Mouse (Mus musculus): Measurements from ENCODE around the gene Cenpm. TPM values are rescaled to one million over a fixed set of nuclear protein-coding genes. Genes with fewer than 3 reads are reported as not detected.
A peak's percentile ranks its signal among the peaks of the same experiment; 100 is the strongest.

The Cenpm gene
- polyA plus RNA-seq, 1 experiment from 2014 or later = 51.7 TPM

- Histone ChIP-seq H3K36me3 (ENCODE audit: control insufficient read depth, insufficient read depth, low read length) (peaks cover 4% of the 10 kb centered on the region; the same call in 1 of the 2 replicates), H3K4me3 (ENCODE audit: low read depth, low read length) (no peak overlapping the region), H3K27me3 (replicated peaks; ENCODE audit: control insufficient read depth, insufficient read depth, low read length) (no peaks in the 10 kb centered on the region), H3K9me3 (ENCODE audit: control insufficient read depth, low read length) (no peaks in the 10 kb centered on the region), H3K4me2 (ENCODE audit: low read depth, low read length) (no peak overlapping the region), H3K27ac (replicated peaks; ENCODE audit: low read depth, low read length) (no peak overlapping the region), H3K4me1 (ENCODE audit: control insufficient read depth, insufficient read depth, low read length) (no peaks in the 10 kb centered on the region), H3K9ac (ENCODE audit: low read depth, low read length) (no peak overlapping the region)
- no peak for DNase-seq (ENCODE audit: low spot score)
- WGBS = 64% methylated on average over 10 of the region's 10 CpGs
- no peak for ATAC-seq (ENCODE audit: low read depth)
Measured at GRCm38 (mm10) chr15:82235661-82236060, 8.9 kb downstream of the Cenpm start.

GRCm38 (mm10) chr15:82232651-82233050, 11.9 kb downstream of the Cenpm start:
- no peak overlapping the region for H3K9ac ChIP-seq (ENCODE audit: low read depth, low read length)
- no peaks in the 10 kb centered on the region for H3K36me3 ChIP-seq (ENCODE audit: control insufficient read depth, insufficient read depth, low read length)
- no peak overlapping the region for H3K4me2 ChIP-seq (ENCODE audit: low read depth, low read length)
- WGBS = 71% methylated on average over 4 of the region's 4 CpGs
- H3K27ac ChIP-seq (replicated peaks; ENCODE audit: low read depth, low read length) = no peak overlapping the region
- H3K4me3 ChIP-seq (ENCODE audit: low read depth, low read length) = no peak overlapping the region
- no peak for ATAC-seq (ENCODE audit: low read depth)
- H3K27me3 ChIP-seq (replicated peaks; ENCODE audit: control insufficient read depth, insufficient read depth, low read length) = no peaks in the 10 kb centered on the region
- H3K9me3 ChIP-seq (ENCODE audit: control insufficient read depth, low read length) = no peaks in the 10 kb centered on the region
- no peak for DNase-seq (ENCODE audit: low spot score)
- H3K4me1 ChIP-seq (ENCODE audit: control insufficient read depth, insufficient read depth, low read length) = no peaks in the 10 kb centered on the region

GRCm38 (mm10) chr15:82231591-82232378, 12.8 kb downstream of the Cenpm start:
- H3K4me3 ChIP-seq (ENCODE audit: low read depth, low read length) = no peak overlapping the region
- no peaks in the 10 kb centered on the region for H3K36me3 ChIP-seq (ENCODE audit: control insufficient read depth, insufficient read depth, low read length)
- H3K9me3 ChIP-seq (ENCODE audit: control insufficient read depth, low read length) = no peaks in the 10 kb centered on the region
- DNase-seq (ENCODE audit: low spot score) (no peak), ATAC-seq (ENCODE audit: low read depth) (no peak)
- no peaks in the 10 kb centered on the region for H3K27me3 ChIP-seq (replicated peaks; ENCODE audit: control insufficient read depth, insufficient read depth, low read length)
- 62% methylated on average over 11 of the region's 11 CpGs for WGBS
- no peaks in the 10 kb centered on the region for H3K4me1 ChIP-seq (ENCODE audit: control insufficient read depth, insufficient read depth, low read length)
- H3K9ac ChIP-seq (ENCODE audit: low read depth, low read length) = no peak overlapping the region
- no peak overlapping the region for H3K4me2 ChIP-seq (ENCODE audit: low read depth, low read length)
- no peak overlapping the region for H3K27ac ChIP-seq (replicated peaks; ENCODE audit: low read depth, low read length)

DNA sequence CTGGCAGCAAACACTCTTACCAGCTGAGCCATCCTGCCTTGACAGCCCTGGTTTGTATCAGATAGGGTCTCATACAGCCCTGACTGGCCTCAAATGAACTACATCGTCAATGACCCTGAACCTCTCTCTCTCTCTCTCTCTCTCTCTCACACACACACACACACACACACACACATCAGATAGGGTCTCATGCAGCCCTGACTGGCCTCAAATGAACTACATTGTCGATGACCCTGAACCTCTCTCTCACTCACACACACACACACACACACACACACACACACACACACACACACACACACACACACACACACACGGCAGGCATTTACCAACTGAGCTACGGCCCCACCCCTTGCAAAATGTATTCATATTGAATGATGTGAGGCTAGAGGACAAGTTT, 13.4 kb downstream of the Cenpm start:
- ATAC-seq (ENCODE audit: low read depth) (no peak), DNase-seq (ENCODE audit: low spot score) (no peak)
- H3K4me1 ChIP-seq (ENCODE audit: control insufficient read depth, insufficient read depth, low read length) = no peaks in the 10 kb centered on the region
- no peak overlapping the region for H3K4me2 ChIP-seq (ENCODE audit: low read depth, low read length)
- no peak overlapping the region for H3K27ac ChIP-seq (replicated peaks; ENCODE audit: low read depth, low read length)
- H3K36me3 ChIP-seq (ENCODE audit: control insufficient read depth, insufficient read depth, low read length) = no peaks in the 10 kb centered on the region
- H3K4me3 ChIP-seq (ENCODE audit: low read depth, low read length) = no peak overlapping the region
- no peak overlapping the region for H3K9ac ChIP-seq (ENCODE audit: low read depth, low read length)
- 68% methylated on average over 4 of the region's 4 CpGs for whole genome bisulfite sequencing
- H3K27me3 ChIP-seq (replicated peaks; ENCODE audit: control insufficient read depth, insufficient read depth, low read length) = no peaks in the 10 kb centered on the region
- H3K9me3 ChIP-seq (ENCODE audit: control insufficient read depth, low read length) = no peaks in the 10 kb centered on the region

GRCm38 (mm10) chr15:82230098-82230611, 14.4 kb downstream of the Cenpm start:
- Histone ChIP-seq H3K36me3 (ENCODE audit: control insufficient read depth, insufficient read depth, low read length) (no peaks in the 10 kb centered on the region), H3K27me3 (replicated peaks; ENCODE audit: control insufficient read depth, insufficient read depth, low read length) (peaks cover 2% of the 10 kb centered on the region), H3K27ac (replicated peaks; ENCODE audit: low read depth, low read length) (no peak overlapping the region), H3K4me1 (ENCODE audit: control insufficient read depth, insufficient read depth, low read length) (no peaks in the 10 kb centered on the region), H3K4me3 (ENCODE audit: low read depth, low read length) (no peak overlapping the region), H3K4me2 (ENCODE audit: low read depth, low read length) (no peak overlapping the region), H3K9ac (ENCODE audit: low read depth, low read length) (no peak overlapping the region), H3K9me3 (ENCODE audit: control insufficient read depth, low read length) (no peaks in the 10 kb centered on the region)
- WGBS = 70% methylated on average over 4 of the region's 6 CpGs
- ATAC-seq (ENCODE audit: low read depth) = no peak
- DNase-seq (ENCODE audit: low spot score) = no peak

- 34% methylated on average over 11 of the region's 11 CpGs for WGBS
- H3K27ac ChIP-seq (replicated peaks; ENCODE audit: low read depth, low read length) = no peak overlapping the region
- ATAC-seq (ENCODE audit: low read depth) = peak; percentile 27; the same call in 1 of the 2 replicates
Measured at GRCm38 (mm10) chr15:82229542-82230045, 15.0 kb downstream of the Cenpm start.

GRCm38 (mm10) chr15:82225769-82226168, 18.8 kb downstream of the Cenpm start:
- ATAC-seq (ENCODE audit: low read depth) (no peak), DNase-seq (ENCODE audit: low spot score) (no peak)
- H3K4me2 ChIP-seq (ENCODE audit: low read depth, low read length) = no peak overlapping the region
- H3K4me3 ChIP-seq (ENCODE audit: low read depth, low read length) = no peak overlapping the region
- peaks cover 25% of the 10 kb centered on the region for H3K27me3 ChIP-seq (replicated peaks; ENCODE audit: control insufficient read depth, insufficient read depth, low read length)
- H3K9ac ChIP-seq (ENCODE audit: low read depth, low read length) = no peak overlapping the region
- H3K4me1 ChIP-seq (ENCODE audit: control insufficient read depth, insufficient read depth, low read length) = peaks cover 5% of the 10 kb centered on the region; the same call in 1 of the 2 replicates
- no peaks in the 10 kb centered on the region for H3K9me3 ChIP-seq (ENCODE audit: control insufficient read depth, low read length)
- H3K36me3 ChIP-seq (ENCODE audit: control insufficient read depth, insufficient read depth, low read length) = no peaks in the 10 kb centered on the region
- no peak overlapping the region for H3K27ac ChIP-seq (replicated peaks; ENCODE audit: low read depth, low read length)
- 95% methylated on average over 4 of the region's 5 CpGs for WGBS

More at GRCm38 (mm10) chr15:82229542-82230045, 15.0 kb downstream of the Cenpm start:
- no peaks in the 10 kb centered on the region for H3K36me3 ChIP-seq (ENCODE audit: control insufficient read depth, insufficient read depth, low read length)
- H3K4me3 ChIP-seq (ENCODE audit: low read depth, low read length) = no peak overlapping the region
- no peak overlapping the region for H3K9ac ChIP-seq (ENCODE audit: low read depth, low read length)
- H3K4me1 ChIP-seq (ENCODE audit: control insufficient read depth, insufficient read depth, low read length) = 0 out of 2 replicates have a peak, but pooled peaks cover under 1% of the 10 kb centered on the region
- no peaks in the 10 kb centered on the region for H3K9me3 ChIP-seq (ENCODE audit: control insufficient read depth, low read length)
- DNase-seq (ENCODE audit: low spot score) = no peak
- H3K4me2 ChIP-seq (ENCODE audit: low read depth, low read length) = no peak overlapping the region
- peaks cover 7% of the 10 kb centered on the region for H3K27me3 ChIP-seq (replicated peaks; ENCODE audit: control insufficient read depth, insufficient read depth, low read length)

- DNase-seq (ENCODE audit: low spot score) (no peak), ATAC-seq (ENCODE audit: low read depth) (no peak)
- no peak overlapping the region for H3K9ac ChIP-seq (ENCODE audit: low read depth, low read length)
- H3K4me3 ChIP-seq (ENCODE audit: low read depth, low read length) = peak overlapping the region; percentile 36
- no peak overlapping the region for H3K27ac ChIP-seq (replicated peaks; ENCODE audit: low read depth, low read length)
- no peaks in the 10 kb centered on the region for H3K36me3 ChIP-seq (ENCODE audit: control insufficient read depth, insufficient read depth, low read length)
- H3K4me2 ChIP-seq (ENCODE audit: low read depth, low read length) = peak overlapping the region; percentile 64
- 32% methylated on average over 7 of the region's 7 CpGs for WGBS
- peaks cover 25% of the 10 kb centered on the region for H3K27me3 ChIP-seq (replicated peaks; ENCODE audit: control insufficient read depth, insufficient read depth, low read length)
- H3K9me3 ChIP-seq (ENCODE audit: control insufficient read depth, low read length) = no peaks in the 10 kb centered on the region
- peaks cover 5% of the 10 kb centered on the region; the same call in 1 of the 2 replicates for H3K4me1 ChIP-seq (ENCODE audit: control insufficient read depth, insufficient read depth, low read length)
Measured at GRCm38 (mm10) chr15:82224602-82225215, 19.8 kb downstream of the Cenpm start.

Data from embryonic facial prominence, embryonic 14.5 days (tissue).